22 mouse cellular contexts compared by ENCODE assay signal in genomic region chr3:69519188-69519587, GRCm38 (mm10).
DNase-seq lines count a peak whose midpoint lies in the region; ATAC-seq and TF ChIP-seq lines count a peak whose summit lies in the region.
"Had no signal": no experiment of that assay in that cellular context is flagged by ENCODE, and none has a peak within 500 bp of the region (broad histone marks: within the 10 kb centered on the region; RNA-seq: fewer than 3 reads in every experiment).

No protein-coding gene starts in this region.

- no peak overlapping the region for H3K4me2 ChIP-seq in lung, postnatal 0 days (replicated peaks; ENCODE audit: low read depth, low read length)
- H3K4me2 ChIP-seq in limb, embryonic 14.5 days (replicated peaks; ENCODE audit: low read depth, low read length, severe bottlenecking): no peak overlapping the region
- no peak overlapping the region for H3K4me2 ChIP-seq in stomach, embryonic 15.5 days
- H3K4me2 ChIP-seq in forebrain, embryonic 16.5 days (ENCODE audit: low read length): no peak overlapping the region
- H3K4me2 ChIP-seq: embryonic facial prominence, embryonic 12.5 days; intestine, embryonic 15.5 days; liver, embryonic 13.5 days; lung, embryonic 15.5 days had no signal

- H3K9me3 ChIP-seq in lung, postnatal 0 days (ENCODE audit: low read length): no peaks in the 10 kb centered on the region
- no peaks in the 10 kb centered on the region for H3K9me3 ChIP-seq in limb, embryonic 14.5 days (ENCODE audit: control insufficient read depth, low read length)
- no peaks in the 10 kb centered on the region for H3K9me3 ChIP-seq in stomach, embryonic 15.5 days
- no peaks in the 10 kb centered on the region for H3K9me3 ChIP-seq in forebrain, embryonic 16.5 days (ENCODE audit: control insufficient read depth, low read length)
- H3K9me3 ChIP-seq: embryonic facial prominence, embryonic 12.5 days; intestine, embryonic 15.5 days; liver, embryonic 13.5 days; lung, embryonic 15.5 days had no signal

- peak; percentile 31; the same call in 1 of the 2 replicates for ATAC-seq in frontal cortex, adult (ENCODE audit: low TSS enrichment)
- peak; percentile 43; the same call in 1 of the 2 replicates for ATAC-seq in lung, postnatal 0 days
- no peak for ATAC-seq in limb, embryonic 14.5 days (ENCODE audit: low FRiP score, low read depth)
- 0 out of 2 replicates have a peak, but pooled peaks have one; percentile 29 for ATAC-seq in stomach, embryonic 15.5 days (ENCODE audit: insufficient read depth, low FRiP score, low read depth)
- no peak for ATAC-seq in forebrain, embryonic 16.5 days
- ATAC-seq: intestine, embryonic 15.5 days had no signal

- no peak for TF ChIP-seq CTCF in lung, postnatal 0 days (IDR thresholded peaks at IDR 0.05)

- no peaks in the 10 kb centered on the region; the same call in 1 of the 2 replicates for H3K4me1 ChIP-seq in lung, postnatal 0 days (ENCODE audit: insufficient read depth, low read depth, low read length)
- peaks cover 29% of the 10 kb centered on the region for H3K4me1 ChIP-seq in limb, embryonic 14.5 days (ENCODE audit: control insufficient read depth, insufficient read depth, low read length)
- peaks cover 10% of the 10 kb centered on the region; the same call in 1 of the 2 replicates for H3K4me1 ChIP-seq in stomach, embryonic 15.5 days
- peaks cover 15% of the 10 kb centered on the region; the same call in 1 of the 2 replicates for H3K4me1 ChIP-seq in forebrain, embryonic 16.5 days (replicated peaks; ENCODE audit: control insufficient read depth, insufficient read depth, low read length)
- H3K4me1 ChIP-seq: liver, embryonic 13.5 days had no signal

- no peaks in the 10 kb centered on the region for H3K27me3 ChIP-seq in lung, postnatal 0 days (replicated peaks; ENCODE audit: insufficient read depth, low read length)
- no peaks in the 10 kb centered on the region for H3K27me3 ChIP-seq in limb, embryonic 14.5 days (ENCODE audit: control insufficient read depth, insufficient read depth, low read length)
- no peaks in the 10 kb centered on the region for H3K27me3 ChIP-seq in stomach, embryonic 15.5 days (replicated peaks)
- no peaks in the 10 kb centered on the region for H3K27me3 ChIP-seq in forebrain, embryonic 16.5 days (replicated peaks; ENCODE audit: control insufficient read depth, insufficient read depth, low read length)
- H3K27me3 ChIP-seq: CH12.LX; embryonic facial prominence, embryonic 12.5 days; intestine, embryonic 15.5 days; liver, embryonic 13.5 days; lung, embryonic 15.5 days had no signal

- H3K27ac ChIP-seq in lung, postnatal 0 days (ENCODE audit: low read length): no peak overlapping the region
- H3K27ac ChIP-seq in limb, embryonic 14.5 days (replicated peaks; ENCODE audit: low read depth, low read length): peak overlapping the region; percentile 63
- H3K27ac ChIP-seq in stomach, embryonic 15.5 days: no peak overlapping the region; the same call in 1 of the 2 replicates
- no peak overlapping the region for H3K27ac ChIP-seq in forebrain, embryonic 16.5 days (ENCODE audit: low read length)
- H3K27ac ChIP-seq: embryonic facial prominence, embryonic 12.5 days; heart, adult 2 months; intestine, embryonic 15.5 days; liver, embryonic 13.5 days; lung, embryonic 15.5 days had no signal

- no peaks in the 10 kb centered on the region for H3K36me3 ChIP-seq in lung, postnatal 0 days (ENCODE audit: insufficient read depth, low read length)
- H3K36me3 ChIP-seq in limb, embryonic 14.5 days (ENCODE audit: control insufficient read depth, insufficient read depth, low read length): no peaks in the 10 kb centered on the region
- H3K36me3 ChIP-seq in stomach, embryonic 15.5 days: no peaks in the 10 kb centered on the region
- no peaks in the 10 kb centered on the region for H3K36me3 ChIP-seq in forebrain, embryonic 16.5 days (ENCODE audit: control insufficient read depth, insufficient read depth)
- H3K36me3 ChIP-seq: embryonic facial prominence, embryonic 12.5 days; intestine, embryonic 15.5 days; liver, embryonic 13.5 days; lung, embryonic 15.5 days had no signal

- WGBS in lung, postnatal 0 days: 63% methylated on average over 9 of the region's 9 CpGs
- WGBS in limb, embryonic 14.5 days: 29% methylated on average over 9 of the region's 9 CpGs
- 64% methylated on average over 9 of the region's 9 CpGs for WGBS in stomach, embryonic 15.5 days
- WGBS in forebrain, embryonic 16.5 days: 74% methylated on average over 9 of the region's 9 CpGs

- no peak overlapping the region for H3K4me3 ChIP-seq in lung, postnatal 0 days (ENCODE audit: low read depth, low read length)
- H3K4me3 ChIP-seq in limb, embryonic 14.5 days (replicated peaks; ENCODE audit: low read length): no peak overlapping the region
- H3K4me3 ChIP-seq in stomach, embryonic 15.5 days (replicated peaks): no peak overlapping the region
- H3K4me3 ChIP-seq in forebrain, embryonic 16.5 days (replicated peaks; ENCODE audit: low read length): no peak overlapping the region
- H3K4me3 ChIP-seq: embryonic facial prominence, embryonic 12.5 days; heart, adult 2 months; intestine, embryonic 15.5 days; liver, embryonic 13.5 days; lung, embryonic 15.5 days had no signal

- TF ChIP-seq POLR2A in limb, embryonic 14.5 days (IDR thresholded peaks at IDR 0.05; ENCODE audit: borderline replicate concordance, extremely low read depth, insufficient read depth, insufficient read length): no peak

- TF ChIP-seq EP300 in lung, postnatal 0 days (IDR thresholded peaks at IDR 0.05): no peak

- no peak overlapping the region for H3K9ac ChIP-seq in lung, postnatal 0 days (replicated peaks; ENCODE audit: low read depth)
- no peak overlapping the region for H3K9ac ChIP-seq in limb, embryonic 14.5 days (ENCODE audit: low read depth, low read length, severe bottlenecking)
- no peak overlapping the region for H3K9ac ChIP-seq in stomach, embryonic 15.5 days
- no peak overlapping the region for H3K9ac ChIP-seq in forebrain, embryonic 16.5 days (replicated peaks; ENCODE audit: low read depth, low read length)
- H3K9ac ChIP-seq: embryonic facial prominence, embryonic 12.5 days; intestine, embryonic 15.5 days; liver, embryonic 13.5 days; lung, embryonic 15.5 days had no signal

- no peak for DNase-seq in frontal cortex, postnatal 14 days (ENCODE audit: low spot score in 2 of 2)
- DNase-seq in lung, postnatal 0 days (ENCODE audit: low spot score): peak; percentile 46
- DNase-seq in lung, postnatal 25 days (ENCODE audit: low spot score): no peak
- peak; percentile 33 for DNase-seq in limb, embryonic 14.5 days (ENCODE audit: low spot score)
- DNase-seq in ovary, postnatal 36 days (ENCODE audit: low spot score): no peak
- DNase-seq: adrenal gland, postnatal 14 days; cerebellum, adult 11 months; cerebellum, postnatal 10 days; gastrocnemius, postnatal 10 days; heart, adult 2 months; kidney, postnatal 36 days; liver, embryonic 13.5 days; midbrain, embryonic 14.5 days; right cerebral cortex, postnatal 25 days; thymus, adult 2 months had no signal

Comparison
In these comparisons a context has a peak if more than half of its experiments do, and no peak if none do; other contexts are left out.
1. DNase-seq: peak in lung, postnatal 0 days (single experiment) and limb, embryonic 14.5 days (single experiment); none in frontal cortex, postnatal 14 days (0 of 2), lung, postnatal 25 days (single experiment) and ovary, postnatal 36 days (single experiment).
2. ATAC-seq: peak in frontal cortex, adult (single experiment), lung, postnatal 0 days (single experiment) and stomach, embryonic 15.5 days (single experiment); none in limb, embryonic 14.5 days (single experiment) and forebrain, embryonic 16.5 days (single experiment).